Mouse (Mus musculus) adrenal gland, postnatal 25 days (tissue): ENCODE measurements around the gene Arhgef7. TPM values are rescaled to one million over a fixed set of nuclear protein-coding genes. Genes with fewer than 3 reads are reported as not detected.
A peak's percentile ranks its signal among the peaks of the same experiment; 100 is the strongest.

ENCODE experiments used
- DNase-seq: peaks from one replicate; pipeline ENCODE4 v3.0.0; 2021; ENCODE audit warnings: mixed read lengths
- long read RNA-seq: library from polyadenylated mRNA; stranded (forward); transcript quantifications from one replicate; pipeline ENCODE4 v2.0.0, GENCODE M21; 2021
- total RNA-seq: library from RNA; stranded (reverse); gene quantifications from 2 replicates; pipeline ENCODE4 v1.2.3, GENCODE M21; 2021

The Arhgef7 gene
- total RNA-seq, result 47.8 and 56.5 TPM in 2 replicates
- long read RNA-seq, full-length matches to known transcripts, result 1 of 4 reads
- long read RNA-seq, partial matches to known transcripts, result 2 of 4 reads
- long read RNA-seq, other reads (novel, unspliced or antisense), result 1 of 4 reads

DNA sequence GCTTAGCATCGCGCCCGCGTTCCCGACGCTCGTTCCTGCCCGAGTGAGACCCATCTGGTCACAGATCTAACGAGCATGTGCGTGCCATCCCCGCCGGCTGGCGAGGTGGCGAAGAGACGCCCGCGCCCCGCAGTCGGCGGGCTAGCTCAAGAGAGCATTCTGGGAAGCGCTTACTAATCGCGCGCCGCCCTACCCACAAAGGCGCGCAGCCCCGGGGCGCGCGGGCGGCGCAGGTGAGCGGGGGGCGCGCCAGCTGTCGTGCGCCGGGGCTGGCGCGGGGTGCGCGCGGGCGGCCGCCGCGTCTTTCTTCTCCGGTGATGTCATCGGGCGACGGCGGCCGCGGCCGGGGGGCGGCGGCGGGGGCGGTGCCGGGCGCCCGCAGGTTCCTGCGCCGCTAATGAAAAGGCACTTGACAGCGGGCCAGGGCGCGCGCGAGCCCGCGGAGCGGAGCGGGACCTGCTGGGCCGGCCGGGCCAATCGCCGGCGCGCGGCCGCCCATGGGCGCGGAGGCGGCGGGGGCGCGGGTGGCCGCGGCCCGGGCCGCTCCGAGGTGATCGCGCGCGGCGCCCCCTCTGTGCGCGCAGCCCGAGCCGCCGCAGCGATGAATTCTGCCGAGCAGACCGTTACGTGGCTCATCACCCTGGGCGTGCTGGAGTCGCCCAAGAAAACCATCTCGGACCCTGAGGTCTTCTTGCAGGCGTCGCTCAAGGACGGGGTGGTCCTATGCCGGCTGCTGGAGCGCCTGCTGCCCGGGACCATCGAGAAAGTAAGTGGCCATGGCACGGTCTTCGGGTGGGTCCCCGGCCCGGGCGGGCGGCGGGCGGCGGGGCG lies at the start of gene Arhgef7:
Arhgef7 (plus strand) TSS at position 71 of the 831 bp plus-strand sequence.
- DNase-seq, result peak; percentile 52

DNA sequence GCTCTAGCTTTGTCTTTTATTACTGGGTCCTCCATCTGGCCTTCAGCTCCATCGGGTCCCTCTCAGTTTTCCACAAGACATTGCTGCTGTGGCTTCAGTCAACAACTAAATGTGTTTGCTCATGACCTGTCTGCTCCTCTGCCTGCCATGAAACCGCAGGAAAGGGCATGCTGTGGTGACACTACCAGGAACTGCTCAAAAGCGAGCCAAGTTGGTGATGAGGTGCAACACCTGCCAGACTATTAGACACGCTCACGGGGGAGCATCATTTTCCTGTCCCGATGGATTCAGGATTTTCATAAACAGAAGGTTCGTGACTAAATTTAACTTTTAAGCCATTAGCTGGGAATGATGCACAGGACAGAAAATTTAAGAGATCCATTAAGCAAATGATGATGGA lies 43.0 kb upstream of the Arhgef7 start:
- no peak for DNase-seq

DNA sequence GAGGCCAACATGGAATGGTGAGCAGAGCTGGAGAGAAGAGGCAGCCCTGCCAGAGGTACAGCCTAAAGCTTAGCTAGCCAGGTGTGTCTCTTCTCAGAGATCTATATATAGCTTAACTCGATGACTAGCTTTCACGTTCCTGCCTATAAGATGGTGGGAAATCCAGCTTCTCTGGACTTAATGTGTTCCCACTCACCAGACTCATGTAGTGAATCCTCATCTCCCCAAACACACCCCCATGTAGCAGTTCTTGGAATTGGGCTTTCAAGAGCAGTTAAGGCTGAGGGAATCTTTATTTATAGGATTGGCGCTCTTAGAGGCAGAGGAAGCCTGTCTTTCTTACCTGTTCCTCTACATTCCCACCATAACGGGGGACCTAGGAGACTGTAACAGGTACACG lies 40.3 kb upstream of the Arhgef7 start:
- DNase-seq, result no peak

DNA sequence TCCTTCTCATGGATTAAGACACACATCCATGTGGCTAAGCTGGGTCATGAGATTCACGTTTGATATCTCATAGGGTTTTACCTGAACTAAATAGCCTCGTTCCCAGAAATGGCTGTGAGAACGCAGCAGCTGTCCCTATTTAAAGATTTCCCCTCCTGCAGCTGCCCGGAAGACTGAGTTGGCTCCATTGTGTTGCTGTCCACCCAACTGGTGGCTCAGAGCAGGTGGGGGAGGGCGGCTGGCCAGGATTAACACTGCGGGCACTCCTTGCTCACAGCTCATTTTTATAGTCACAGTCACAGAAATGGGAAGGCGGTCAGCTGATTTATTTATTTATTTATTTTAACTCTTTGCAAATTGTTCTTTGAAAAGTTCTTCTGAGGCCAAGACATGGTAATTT lies 37.6 kb upstream of the Arhgef7 start:
- DNase-seq, result no peak

DNA sequence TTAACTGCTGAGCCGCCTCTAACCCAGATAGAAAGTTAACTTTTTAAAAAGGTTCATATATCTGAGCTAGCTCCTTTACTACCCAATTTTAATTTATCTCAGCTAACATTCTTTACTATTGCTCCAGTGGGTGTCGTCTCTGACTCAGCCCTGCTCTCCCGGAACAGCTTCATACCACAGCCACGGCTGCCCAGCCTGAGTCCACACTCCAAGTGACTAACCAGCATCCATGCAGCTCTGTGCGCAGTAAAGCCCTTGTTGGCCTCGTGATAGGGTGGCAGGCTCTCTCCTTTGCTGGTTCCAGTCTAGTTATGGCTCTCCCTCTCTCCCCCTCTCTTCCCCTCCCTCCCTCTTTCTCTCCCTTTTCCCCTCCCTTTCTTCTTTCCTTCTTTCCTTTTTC lies 36.2 kb upstream of the Arhgef7 start:
- no peak for DNase-seq

DNA sequence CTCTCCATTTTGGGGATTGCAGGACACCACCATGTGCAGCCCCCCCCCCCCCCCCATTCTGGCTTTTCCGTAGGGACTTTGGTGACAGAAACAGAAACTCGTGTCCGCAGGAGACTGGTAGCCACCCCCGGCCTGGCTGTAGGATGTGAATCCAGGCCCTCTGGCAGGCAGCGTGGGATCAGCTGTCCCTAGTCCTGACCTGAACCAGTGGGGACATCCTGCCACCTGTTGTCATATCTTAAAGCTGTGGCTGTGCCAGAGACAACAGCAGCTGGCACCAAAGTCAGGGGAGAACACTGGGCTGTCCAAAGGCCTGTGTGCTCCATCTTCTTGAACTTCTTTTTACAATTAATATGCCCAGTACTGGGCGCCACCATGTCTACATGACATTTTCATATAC lies 35.8 kb upstream of the Arhgef7 start:
- DNase-seq, result no peak

DNA sequence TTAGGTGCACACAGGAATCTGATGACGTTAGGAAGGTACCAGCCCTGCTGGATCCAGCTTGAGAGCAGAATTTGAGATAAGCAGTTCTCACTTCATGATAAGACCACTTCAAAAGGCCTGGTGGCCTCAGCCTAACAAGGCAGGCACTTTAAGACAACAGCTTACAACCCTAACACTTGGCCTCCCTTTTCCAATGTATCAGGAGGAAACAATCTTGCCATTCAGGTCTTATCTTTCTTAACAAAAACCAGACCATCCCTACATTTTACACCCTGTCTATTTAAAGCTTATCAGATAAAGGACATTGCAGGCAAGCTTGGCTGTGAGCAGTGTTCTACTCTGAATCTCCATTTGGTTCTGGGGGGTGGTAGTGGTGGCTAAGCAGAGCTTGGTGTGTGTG lies 35.1 kb upstream of the Arhgef7 start:
- no peak for DNase-seq

DNA sequence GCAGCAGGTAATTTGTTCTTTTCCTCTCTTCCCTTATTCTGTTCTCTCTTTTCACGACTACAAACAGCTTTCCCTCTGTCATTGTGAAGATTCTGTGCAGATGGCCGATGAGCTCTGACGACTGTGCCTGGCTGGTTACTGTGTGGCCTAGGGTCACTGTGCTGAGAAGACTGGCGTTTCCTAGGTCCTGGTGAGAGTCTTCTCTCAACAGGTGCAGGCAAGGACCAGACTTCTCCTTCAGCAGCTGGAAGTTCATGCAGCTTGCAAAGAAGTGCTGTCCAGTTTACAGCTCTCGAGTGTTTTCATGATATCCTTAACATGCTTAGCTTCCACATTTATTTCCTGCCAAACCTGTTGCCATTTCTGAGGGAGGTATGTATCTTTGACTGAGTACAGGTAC lies 33.5 kb upstream of the Arhgef7 start:
- no peak for DNase-seq

DNA sequence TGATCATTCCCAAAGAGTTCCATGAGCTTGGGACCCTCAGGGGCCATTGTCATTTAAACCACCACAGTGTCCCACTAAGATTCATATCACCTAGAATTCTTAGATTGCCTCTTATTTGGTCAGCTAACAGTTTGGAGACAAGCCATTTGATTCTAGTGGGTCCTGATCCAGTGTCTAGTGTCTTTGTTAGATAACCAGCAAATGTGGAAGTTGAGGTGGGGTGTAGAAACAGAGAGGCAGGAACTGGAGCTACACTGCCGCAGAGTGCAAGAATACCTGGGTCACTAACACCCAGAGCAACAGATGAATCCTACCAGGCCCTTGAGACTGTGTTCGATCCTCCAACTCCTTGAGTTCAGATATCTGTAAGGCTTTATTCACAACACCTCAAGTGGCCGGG lies 31.3 kb upstream of the Arhgef7 start:
- no peak for DNase-seq

DNA sequence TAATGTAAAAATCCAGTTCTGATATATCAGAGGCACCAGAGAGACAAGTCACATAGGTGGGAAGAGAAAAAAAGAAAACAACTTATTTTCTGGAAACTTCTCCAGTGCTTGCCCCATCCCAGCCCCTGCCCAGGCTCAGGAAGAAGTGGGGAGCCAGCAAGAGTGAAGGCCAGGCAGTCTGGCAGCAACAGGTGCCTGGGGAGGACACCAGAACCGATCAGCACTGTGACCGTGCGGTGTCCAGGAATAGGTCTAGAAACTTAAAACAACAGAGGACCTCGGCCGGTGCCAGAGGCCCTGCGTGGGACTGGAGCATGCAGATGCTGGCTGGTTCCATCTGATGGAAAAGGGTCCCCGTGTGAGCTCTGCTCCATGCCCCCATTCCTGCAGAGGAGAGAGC lies 30.1 kb upstream of the Arhgef7 start:
- no peak for DNase-seq

DNA sequence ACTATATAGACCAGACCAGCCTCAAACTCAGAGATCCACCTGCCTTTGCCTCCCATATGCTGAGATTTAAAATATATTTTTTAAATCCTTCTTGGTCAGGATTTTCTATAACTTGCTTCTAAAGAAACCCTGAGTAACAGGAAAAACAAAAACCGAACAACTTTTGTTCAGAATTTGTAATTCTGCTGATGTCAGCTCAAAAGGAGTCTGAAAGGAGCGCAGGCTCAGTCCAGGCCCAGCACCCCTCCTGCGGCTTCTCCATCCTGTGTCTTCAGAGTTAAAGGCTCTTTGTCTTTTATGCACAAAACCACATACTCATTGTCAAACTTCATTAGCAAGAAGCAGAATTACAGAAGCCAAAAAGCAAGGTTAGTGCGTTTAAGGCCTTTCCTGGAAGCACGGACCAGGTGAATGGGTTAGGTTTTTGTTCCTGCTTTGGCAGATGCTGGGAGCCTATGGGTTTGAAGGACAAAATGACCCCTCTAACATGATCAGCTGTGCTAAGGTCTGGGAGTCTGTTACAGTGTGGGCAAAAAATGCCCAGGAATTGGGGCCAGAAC lies 28.0 kb upstream of the Arhgef7 start:
- no peak for DNase-seq

DNA sequence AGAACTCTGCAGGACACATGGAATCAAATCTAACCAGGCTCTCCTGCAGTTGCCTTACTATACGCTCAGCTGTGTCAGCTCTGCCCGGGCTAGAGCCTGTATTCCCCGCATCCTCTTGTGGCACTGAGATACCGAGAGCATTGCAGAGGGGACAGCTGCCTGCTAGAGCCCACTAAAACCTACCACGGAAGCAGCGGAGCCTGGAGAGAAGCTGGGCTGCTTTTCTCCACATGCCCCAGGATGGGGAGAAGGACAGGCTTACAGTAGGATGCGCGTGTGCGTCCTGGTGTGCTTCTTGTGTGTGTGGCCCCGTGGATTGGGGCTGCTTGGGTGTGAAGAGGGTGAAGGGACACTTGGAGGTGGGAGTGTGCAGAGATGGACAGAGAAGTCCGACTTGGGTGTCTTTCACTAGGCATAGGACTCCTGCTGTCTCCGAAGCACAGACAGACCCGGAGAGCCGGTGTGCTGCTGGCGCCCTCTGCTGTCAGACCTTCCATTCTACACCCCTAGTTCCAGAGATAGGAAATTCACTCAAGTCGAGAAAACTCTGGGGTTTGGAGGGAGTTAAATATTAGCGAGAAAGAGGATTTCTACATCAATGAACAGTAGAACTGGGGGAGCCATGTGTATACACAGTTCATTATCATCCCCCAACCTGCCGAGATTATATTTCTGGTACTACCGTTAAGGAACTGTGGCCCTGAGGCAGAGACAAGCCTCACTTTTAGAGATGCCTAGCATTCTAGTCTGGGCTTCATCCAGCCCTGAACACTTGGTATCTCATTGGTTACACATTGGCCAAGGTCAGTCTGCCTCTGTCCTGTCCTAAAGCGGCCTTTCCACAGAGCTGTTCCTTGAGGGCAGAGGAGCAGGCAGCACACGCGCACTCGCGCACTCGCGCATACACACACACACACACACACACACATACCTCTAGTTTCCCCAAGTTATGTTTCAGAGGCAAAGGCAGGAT lies 27.2 kb upstream of the Arhgef7 start:
- DNase-seq, result peak; percentile 83

DNA sequence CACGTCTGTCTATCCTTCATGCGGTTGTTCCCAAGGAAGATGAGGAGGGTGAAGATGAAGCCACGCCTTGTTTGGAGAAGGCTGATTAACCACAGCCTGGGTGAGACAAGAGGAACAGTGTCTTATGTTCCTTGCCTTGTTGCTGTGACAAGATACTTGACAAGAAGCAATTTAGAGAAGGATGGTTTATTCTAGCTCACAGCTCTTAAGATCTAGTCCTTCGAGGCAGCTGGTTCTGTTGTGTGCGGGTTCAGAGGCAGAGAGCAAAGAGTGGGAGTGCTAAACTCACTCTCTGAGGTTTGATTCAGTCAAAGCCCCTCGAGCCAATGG lies 26.5 kb upstream of the Arhgef7 start, which contains the start of gene 1700016D06Rik:
1700016D06Rik (minus strand) TSS at position 31 of the 330 bp plus-strand sequence.
- no peak for DNase-seq

DNA sequence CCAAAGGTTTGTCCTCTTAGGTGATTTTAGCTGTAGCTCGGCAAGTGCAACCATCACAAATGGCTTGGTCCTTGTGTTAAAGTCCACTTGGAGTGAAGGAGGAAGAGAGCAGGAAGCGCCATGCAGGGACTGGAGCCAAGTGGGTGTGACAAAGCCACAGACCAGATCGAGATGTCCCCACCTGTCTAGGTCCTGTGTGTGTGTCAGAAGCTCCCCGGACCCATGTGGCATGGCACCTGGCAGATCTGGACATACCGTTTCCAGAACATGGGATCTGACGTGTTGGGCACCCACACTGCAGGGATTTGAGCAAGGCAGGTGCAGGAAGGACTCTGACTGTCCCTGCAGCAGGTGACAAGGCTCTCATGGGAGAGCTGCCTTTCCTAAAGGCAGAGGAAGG lies 26.1 kb upstream of the Arhgef7 start:
- DNase-seq, result no peak

DNA sequence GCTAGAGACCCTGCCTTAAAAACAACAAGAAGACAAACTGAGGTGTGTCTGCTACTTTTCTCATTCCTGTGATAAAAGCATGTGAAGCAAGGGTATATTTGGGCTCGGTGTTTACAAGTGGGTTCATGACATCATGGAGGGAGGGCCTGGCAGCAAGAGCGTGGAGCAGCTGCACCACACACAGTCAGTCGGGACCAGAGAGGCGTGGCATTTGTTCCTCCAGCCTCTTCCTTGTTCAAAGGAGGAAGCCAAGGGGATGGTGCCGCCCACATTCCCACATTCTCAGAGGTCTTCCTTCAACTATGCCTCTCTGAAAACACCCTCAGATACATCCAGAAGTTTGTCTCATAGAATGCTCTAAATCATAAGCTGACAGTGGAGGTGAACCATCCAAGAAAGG lies 23.7 kb upstream of the Arhgef7 start:
- DNase-seq, result no peak

DNA sequence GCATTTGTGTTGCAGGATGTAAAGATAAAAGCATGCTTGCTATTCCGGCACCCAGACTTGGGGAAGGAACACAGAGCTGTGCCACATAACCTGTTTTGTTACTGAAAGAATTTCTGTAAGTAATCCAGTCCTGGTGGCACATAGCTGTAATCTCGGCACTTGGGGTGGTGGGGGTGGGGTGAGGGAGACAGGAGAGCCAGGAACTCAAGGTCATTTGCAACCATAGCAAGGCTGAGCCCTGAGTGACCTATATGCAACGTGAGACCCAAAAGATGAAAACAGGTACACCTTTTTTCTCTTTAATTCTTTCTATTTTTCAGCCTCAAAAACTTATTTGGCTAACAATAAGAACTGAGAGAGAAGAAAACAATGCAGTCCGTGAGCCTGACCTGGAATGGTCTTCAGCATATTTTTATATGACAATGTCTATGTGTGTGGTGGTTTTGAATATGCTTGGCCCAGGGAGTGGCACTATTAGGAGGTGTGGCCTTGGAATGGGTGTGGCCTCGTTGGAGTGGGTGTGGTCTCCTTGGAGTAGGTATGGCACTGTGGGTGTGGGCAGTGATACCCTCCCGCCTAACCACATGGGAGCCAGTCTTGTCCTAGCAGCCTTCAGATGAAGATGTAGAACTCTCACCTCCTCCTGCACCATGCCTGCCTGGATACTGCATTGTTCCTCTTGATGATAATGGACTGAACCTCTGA lies 22.7 kb upstream of the Arhgef7 start:
- no peak for DNase-seq

DNA sequence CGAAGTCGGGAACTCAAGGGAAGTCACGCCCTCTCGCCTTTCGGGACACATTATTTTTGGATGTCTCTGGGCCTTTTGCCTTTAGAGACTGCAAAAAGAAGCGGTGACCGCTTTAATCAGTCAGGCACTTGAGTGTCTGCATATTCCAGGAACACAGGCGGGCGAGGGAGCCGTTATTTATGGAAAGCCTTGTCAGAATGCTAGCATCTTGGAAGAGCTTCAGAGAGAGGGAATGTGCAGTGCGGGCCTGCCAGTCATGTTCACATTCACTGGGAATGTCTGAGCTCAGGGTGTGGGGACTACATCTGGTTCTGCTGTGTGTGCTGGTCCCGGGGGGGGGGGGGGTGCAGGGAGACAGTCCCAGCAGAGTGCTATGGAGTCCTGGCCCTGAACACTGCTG lies 21.7 kb upstream of the Arhgef7 start:
- no peak for DNase-seq

DNA sequence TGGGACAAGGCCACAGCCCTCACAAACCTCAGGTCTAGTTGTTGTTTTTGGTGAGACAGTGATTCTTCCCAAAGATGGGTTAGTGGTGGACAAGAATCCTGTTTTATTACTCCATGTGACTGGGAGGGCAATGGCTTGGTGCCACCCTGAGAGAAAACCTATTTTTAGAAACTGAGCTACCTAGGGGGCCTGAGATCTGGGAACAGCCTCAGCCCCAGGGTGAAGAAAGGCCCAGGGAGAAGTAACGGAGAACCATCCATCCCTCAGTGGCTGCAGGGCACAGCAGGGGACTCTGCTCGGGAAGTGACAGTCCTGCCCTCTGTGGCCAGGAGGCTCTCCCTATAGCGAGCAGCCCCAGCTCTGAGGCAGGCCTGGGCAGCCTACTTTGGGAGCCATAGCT lies 19.8 kb upstream of the Arhgef7 start:
- DNase-seq, result no peak

DNA sequence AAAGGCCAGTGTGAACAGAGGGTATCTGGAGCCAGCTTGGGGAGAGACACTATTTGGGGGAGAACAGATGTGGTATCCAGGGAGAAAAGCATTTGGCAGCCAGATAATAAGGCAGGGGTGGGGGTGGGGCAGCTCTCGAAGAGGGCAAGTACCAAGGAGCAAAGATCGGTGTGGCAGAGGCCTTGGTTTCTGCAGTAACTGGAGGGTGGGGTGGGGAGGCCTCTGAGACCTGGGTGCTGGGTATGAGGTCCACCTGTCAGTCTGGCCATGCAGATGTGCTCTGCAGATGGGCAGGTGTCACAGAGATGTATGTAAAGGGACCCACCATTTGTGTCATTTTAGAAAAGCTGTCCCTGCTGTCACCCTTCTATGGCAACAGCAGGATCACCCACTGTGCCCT lies 18.7 kb upstream of the Arhgef7 start:
- DNase-seq, result no peak

DNA sequence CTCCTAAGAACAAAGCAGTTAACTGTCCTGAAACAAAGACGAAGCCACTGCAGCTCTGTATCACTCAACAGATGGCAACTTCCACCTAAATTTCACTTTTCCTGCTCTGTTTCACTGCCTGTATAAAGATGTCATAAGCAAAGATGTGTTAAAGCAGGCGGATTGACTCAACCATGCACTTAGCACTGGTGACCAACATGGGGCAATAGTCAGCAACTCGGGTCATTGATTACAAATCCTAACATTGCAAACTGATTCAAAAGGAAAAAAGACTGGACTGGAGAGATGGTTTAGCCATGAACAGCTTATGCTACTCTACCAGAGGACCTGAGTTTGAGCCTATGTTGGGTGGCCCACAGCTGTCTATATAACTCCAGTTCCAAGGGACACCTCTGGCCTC lies 18.0 kb upstream of the Arhgef7 start:
- no peak for DNase-seq

DNA sequence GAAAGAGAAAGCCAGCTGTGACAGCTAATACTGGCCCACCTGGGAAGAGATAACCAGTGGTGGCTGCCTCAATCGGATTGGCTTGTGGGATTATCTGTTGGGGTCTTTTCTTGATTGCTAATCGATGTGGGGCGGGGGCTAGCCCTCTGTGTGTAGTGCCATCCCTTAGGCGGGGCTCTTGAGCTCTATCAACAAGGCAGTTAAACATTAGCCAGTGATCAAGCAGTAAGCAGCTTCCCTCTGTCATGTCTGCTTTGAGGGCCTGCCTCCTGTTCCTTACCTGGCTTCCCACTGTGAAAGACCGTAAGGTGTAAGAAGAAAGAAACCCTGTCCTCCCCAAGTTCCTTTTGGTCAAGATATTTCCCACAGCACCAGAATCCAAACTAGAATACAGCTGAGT lies 17.1 kb upstream of the Arhgef7 start:
- DNase-seq, result no peak

DNA sequence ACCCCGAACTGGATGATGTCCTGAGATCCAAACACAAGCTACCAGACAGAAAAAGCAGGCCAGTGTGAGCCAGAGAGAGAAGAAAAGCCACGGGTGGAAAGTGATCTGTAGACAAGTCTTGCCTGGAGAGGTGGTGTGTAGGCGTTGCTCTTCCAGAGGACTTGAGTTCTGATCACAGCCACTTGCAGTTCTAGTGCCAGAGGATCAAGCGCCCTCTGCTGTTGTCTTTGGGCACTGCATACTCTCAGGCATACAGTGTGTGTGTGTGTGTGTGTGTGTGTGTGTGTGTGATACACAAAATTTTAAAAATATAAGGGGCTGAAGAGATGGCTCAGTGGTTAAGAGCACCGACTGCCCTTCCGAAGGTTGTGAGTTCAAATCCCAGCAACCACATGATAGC lies 15.3 kb upstream of the Arhgef7 start:
- no peak for DNase-seq
